Mouse (Mus musculus) heart, postnatal 0 days (tissue): ENCODE data around the gene Tmprss6. TPM values are rescaled to one million over a fixed set of nuclear protein-coding genes. Genes with fewer than 3 reads are reported as not detected.

Source experiments
- ATAC-seq: fragments of 200-750 bp; cut with Nextera tagmentation; 2 replicates; pipeline ENCODE4 v1.8.0; 2017; ENCODE audit warnings: low read depth, moderate number of reproducible peaks, moderate library complexity; ENCODE audit not compliant: insufficient read depth
- DNase-seq: peaks from one replicate; pipeline ENCODE4 v3.0.0-alpha.2; 2016; ENCODE audit warnings: low spot score
- H3K27ac ChIP-seq: fragments of 300-500 bp; sonication (generic); 2 replicates; pipeline ENCODE4 v1.5.1; 2014; ENCODE audit warnings: low read depth, mild to moderate bottlenecking
- H3K27me3 ChIP-seq: fragments of 300-500 bp; sonication (generic); 2 replicates; pipeline ENCODE4 v1.6.1; 2014; ENCODE audit warnings: low read length, mixed read lengths; ENCODE audit not compliant: control insufficient read depth, insufficient read depth
- H3K36me3 ChIP-seq: fragments of 300-500 bp; sonication (generic); replicated peaks from 2 replicates; pipeline ENCODE4 v1.6.1; 2014; ENCODE audit warnings: low read length, mixed read lengths; ENCODE audit not compliant: control insufficient read depth, insufficient read depth
- H3K4me1 ChIP-seq: fragments of 300-500 bp; sonication (generic); 2 replicates; pipeline ENCODE4 v1.6.1; 2014; ENCODE audit warnings: antibody characterized with exemption; ENCODE audit not compliant: control insufficient read depth, insufficient read depth
- H3K4me2 ChIP-seq: fragments of 300-500 bp; sonication (generic); 2 replicates; pipeline ENCODE4 v1.6.1; 2014; ENCODE audit warnings: low read depth, mild to moderate bottlenecking, low read length, moderate library complexity
- H3K4me3 ChIP-seq: fragments of 300-500 bp; sonication (generic); 2 replicates; pipeline ENCODE4 v1.5.1; 2014; ENCODE audit warnings: low read depth, low read length
- H3K9ac ChIP-seq: fragments of 300-500 bp; sonication (generic); replicated peaks from 2 replicates; pipeline ENCODE4 v1.6.1; 2014; ENCODE audit warnings: low read depth, low read length, mixed read lengths
- H3K9me3 ChIP-seq: fragments of 300-500 bp; sonication (generic); replicated peaks from 2 replicates; pipeline ENCODE4 v1.6.1; 2016; ENCODE audit warnings: low read length; ENCODE audit not compliant: control insufficient read depth
- CTCF ChIP-seq: IDR thresholded peaks from 2 replicates; pipeline ENCODE4 v1.5.1; 2016; ENCODE audit warnings: antibody characterized with exemption, control low read depth, low read depth
- EP300 ChIP-seq: IDR thresholded peaks from 2 replicates; pipeline ENCODE4 v1.6.1; 2016; ENCODE audit warnings: antibody characterized with exemption, low read depth
- WGBS: fragments of 180-500 bp; shearing (Covaris S2); extraction: QIAGEN DNeasy Blood & Tissue Kit; methylation state at CpG from one replicate; pipeline ENCODE4 v1.1.7; 2014; 5-methylcytosine and 5-hydroxymethylcytosine counted together
- polyA plus RNA-seq: library from polyadenylated mRNA; unstranded; fragments of >200 nt; fragmentation: Nextera tagmentation; extraction: Ambion mirVana; gene quantifications from 2 replicates; pipeline ENCODE4 v1.2.1, GENCODE M21; 2015
- total RNA-seq: library from RNA; depleted of rRNA; stranded (reverse); fragments of >200 nt; gene quantifications from 2 replicates; pipeline ENCODE4 v1.2.3, GENCODE M21; 2014; ENCODE audit warnings: low replicate concordance

The Tmprss6 gene
- total and polyA plus RNA-seq, 2 experiments from 2014 or later = 0.49 TPM; not detected in 1

- H3K9me3 ChIP-seq = no peaks in the 10 kb centered on the region
- peaks cover 14% of the 10 kb centered on the region for H3K27me3 ChIP-seq
- DNase-seq (no peak), ATAC-seq (no peak)
- H3K27ac ChIP-seq = no peak overlapping the region
- TF ChIP-seq EP300 (no peak), CTCF (no peak)
- no peak overlapping the region for H3K9ac ChIP-seq
- H3K36me3 ChIP-seq = no peaks in the 10 kb centered on the region
- no peak overlapping the region for H3K4me2 ChIP-seq
- no peaks in the 10 kb centered on the region for H3K4me1 ChIP-seq
- WGBS = 75% methylated on average over 8 of the region's 8 CpGs
- no peak overlapping the region for H3K4me3 ChIP-seq
These were observed 21.5 kb upstream of the Tmprss6 start for GRCm38 (mm10) chr15:78489906-78490305.

GRCm38 (mm10) chr15:78489248-78489647 is 20.8 kb upstream of the Tmprss6 start:
- DNase-seq = no peak
- no peak overlapping the region for H3K9ac ChIP-seq
- H3K4me2 ChIP-seq = no peak overlapping the region
- WGBS = 78% methylated on average over 3 of the region's 3 CpGs
- H3K9me3 ChIP-seq = no peaks in the 10 kb centered on the region
- H3K36me3 ChIP-seq = no peaks in the 10 kb centered on the region
- H3K27ac ChIP-seq = no peak overlapping the region
- H3K4me1 ChIP-seq = no peaks in the 10 kb centered on the region
- TF ChIP-seq EP300 = no peak
- TF ChIP-seq CTCF = no peak
- H3K27me3 ChIP-seq = peaks cover 15% of the 10 kb centered on the region
- H3K4me3 ChIP-seq = no peak overlapping the region
- ATAC-seq = no peak

GRCm38 (mm10) chr15:78487066-78487465 is 18.6 kb upstream of the Tmprss6 start:
- Histone ChIP-seq H3K4me1 (no peaks in the 10 kb centered on the region), H3K4me3 (no peak overlapping the region), H3K27ac (no peak overlapping the region), H3K9me3 (no peaks in the 10 kb centered on the region), H3K9ac (no peak overlapping the region), H3K36me3 (no peaks in the 10 kb centered on the region), H3K27me3 (peaks cover 15% of the 10 kb centered on the region), H3K4me2 (no peak overlapping the region)
- TF ChIP-seq CTCF = no peak
- TF ChIP-seq EP300 = no peak
- WGBS = 61% methylated on average over 4 of the region's 4 CpGs
- DNase-seq (no peak), ATAC-seq (no peak)

GRCm38 (mm10) chr15:78486564-78486963 is 18.1 kb upstream of the Tmprss6 start:
- H3K9ac ChIP-seq = no peak overlapping the region
- H3K4me2 ChIP-seq = no peak overlapping the region
- H3K27me3 ChIP-seq = peaks cover 15% of the 10 kb centered on the region
- ATAC-seq = no peak
- H3K27ac ChIP-seq = no peak overlapping the region
- H3K4me3 ChIP-seq = no peak overlapping the region
- H3K9me3 ChIP-seq = no peaks in the 10 kb centered on the region
- no peak for DNase-seq
- H3K36me3 ChIP-seq = no peaks in the 10 kb centered on the region
- TF ChIP-seq CTCF (no peak), EP300 (no peak)
- WGBS = 73% methylated on average over 1 of the region's 1 CpGs
- no peaks in the 10 kb centered on the region for H3K4me1 ChIP-seq

GRCm38 (mm10) chr15:78483311-78483710 is 14.9 kb upstream of the Tmprss6 start:
- no peak for ATAC-seq
- DNase-seq = no peak
- Histone ChIP-seq H3K9ac (no peak overlapping the region), H3K4me2 (no peak overlapping the region), H3K36me3 (no peaks in the 10 kb centered on the region), H3K27me3 (peaks cover 15% of the 10 kb centered on the region), H3K4me1 (peaks cover 8% of the 10 kb centered on the region; the same call in 1 of the 2 replicates), H3K4me3 (no peak overlapping the region), H3K27ac (no peak overlapping the region), H3K9me3 (no peaks in the 10 kb centered on the region)
- TF ChIP-seq CTCF (no peak), EP300 (no peak)
- WGBS = 66% methylated on average over 4 of the region's 4 CpGs

GRCm38 (mm10) chr15:78482518-78482917 is 14.1 kb upstream of the Tmprss6 start:
- TF ChIP-seq EP300 = no peak
- TF ChIP-seq CTCF = no peak
- H3K4me3 ChIP-seq = no peak overlapping the region
- H3K4me1 ChIP-seq = peaks cover 8% of the 10 kb centered on the region; the same call in 1 of the 2 replicates
- no peak for ATAC-seq
- no peak overlapping the region for H3K27ac ChIP-seq
- no peak overlapping the region for H3K9ac ChIP-seq
- no peaks in the 10 kb centered on the region for H3K9me3 ChIP-seq
- no peak overlapping the region for H3K4me2 ChIP-seq
- 61% methylated on average over 3 of the region's 3 CpGs for WGBS
- no peaks in the 10 kb centered on the region for H3K36me3 ChIP-seq
- H3K27me3 ChIP-seq = peaks cover 18% of the 10 kb centered on the region
- DNase-seq = no peak
